Mouse (Mus musculus): ENCODE measurements around the gene Gm10974. TPM values are rescaled to one million over a fixed set of nuclear protein-coding genes. Genes with fewer than 3 reads are reported as not detected.

Gene Gm10974
- total and polyA plus RNA-seq, 3 experiments = not detected

DNA sequence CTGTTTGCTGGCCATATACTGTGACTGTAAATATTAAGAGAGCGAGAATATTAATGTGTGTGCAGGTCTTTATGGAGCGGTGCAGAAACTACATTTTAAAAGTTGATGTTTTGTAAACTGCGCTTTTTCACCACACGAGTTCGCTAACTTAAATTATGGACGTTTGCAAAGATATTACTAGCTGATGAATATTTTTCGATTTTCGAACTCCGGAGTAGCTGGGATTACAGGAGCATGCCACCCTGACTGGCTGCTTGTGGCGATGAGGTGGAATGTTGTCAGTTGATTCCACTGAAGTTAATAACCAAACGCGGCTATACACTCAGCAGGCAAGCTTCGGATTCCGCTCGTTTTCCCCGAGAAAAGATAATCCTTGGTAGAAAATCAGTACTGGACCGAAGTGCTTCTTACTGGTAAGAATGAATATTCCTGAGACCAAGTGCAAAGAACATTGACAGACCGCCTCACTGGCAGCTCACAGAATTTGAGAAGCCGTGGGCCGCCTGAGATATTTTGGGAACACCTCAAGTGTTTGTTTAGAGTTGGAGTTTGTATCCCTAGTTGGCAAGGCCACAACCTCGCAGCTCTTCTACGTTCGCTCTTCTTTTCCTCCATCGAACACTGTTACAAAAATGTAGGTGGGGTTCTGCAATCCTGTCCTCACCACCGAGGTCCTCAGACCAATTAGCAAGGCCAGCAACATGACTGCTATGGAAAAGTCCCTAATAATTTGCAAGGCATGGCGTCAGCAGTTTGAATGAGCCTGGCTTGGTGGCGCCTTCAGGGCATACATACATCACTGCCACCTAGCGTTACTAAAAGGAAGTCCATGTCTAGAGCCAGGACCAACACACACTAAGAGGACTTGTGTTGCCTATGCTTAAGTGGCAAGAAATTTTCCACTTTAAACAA, 23.2 kb downstream of the Gm10974 start:
- peak; percentile 92 for DNase-seq (ENCODE audit: extremely low read depth)
- Histone ChIP-seq H3K9ac (ENCODE audit: insufficient read depth, low read depth) (peak overlapping the region; percentile 87), H3K79me2 (replicated peaks; ENCODE audit: control insufficient read depth, extremely low read depth, insufficient read depth, poor library complexity, severe bottlenecking) (peaks cover 16% of the 10 kb centered on the region), H3K27me3 (replicated peaks) (peaks cover 1% of the 10 kb centered on the region), H3K4me1 (ENCODE audit: control insufficient read depth in 1 of 2, insufficient read depth in 2 of 2) (peaks cover 11 to 34% of the 10 kb centered on the region in 2 experiments), H3K27ac (ENCODE audit: insufficient read depth, low read depth) (peak overlapping the region; percentile 47; the same call in 1 of the 2 replicates), H3K4me2 (ENCODE audit: insufficient read depth, low read depth, poor library complexity, severe bottlenecking) (peak overlapping the region; percentile 80), H3K9me3 (replicated peaks; ENCODE audit: low read length) (no peaks in the 10 kb centered on the region), H3K36me3 (replicated peaks in 1 of 2; ENCODE audit: control insufficient read depth in 1 of 2, insufficient read depth in 1 of 2, low read length in 1 of 2) (no peaks in the 10 kb centered on the region), H3K4me3 (replicated peaks in 1 of 3; ENCODE audit: low read depth in 2 of 3, low read length in 2 of 3, poor library complexity in 1 of 3) (peak overlapping the region; percentile 71 to 77 (median 72))
- dilution Hi-C loops (cut with MboI; ENCODE audit: extremely low pct_ligation_motif_present, extremely low pct_unique_long_range_greater_than_20kb, low sequenced_read_pairs) = no loop called here
- in situ Hi-C loops (cut with MboI; ENCODE audit: low pct_ligation_motif_present, low pct_unique_long_range_greater_than_20kb, low sequenced_read_pairs) = loop anchor here (5.0 kb wide), 1 partner anchor 282 kb away; the partner anchor contains the start of gene Chsy1
- TF ChIP-seq SIN3A (IDR thresholded peaks at IDR 0.05; ENCODE audit: low read length) = peak; percentile 78
- TF ChIP-seq ZKSCAN1 (IDR thresholded peaks at IDR 0.05; ENCODE audit: borderline replicate concordance, low read depth, low read length) = no peak
- peak; percentile 41; the same call in 1 of the 2 replicates for TF ChIP-seq MXI1 (IDR thresholded peaks at IDR 0.05; ENCODE audit: low read depth, low read length)
- TF ChIP-seq POLR2AphosphoS2 (IDR thresholded peaks at IDR 0.05; ENCODE audit: low read depth, low read length) = no peak
- no peak for TF ChIP-seq USF1 (IDR thresholded peaks at IDR 0.05; ENCODE audit: low read depth, low read length)
- TF ChIP-seq TCF12 (IDR thresholded peaks at IDR 0.05; ENCODE audit: low read depth, low read length) = peak; percentile 32; the same call in 1 of the 2 replicates
- peak; percentile 45 to 81; a peak in 2 of 4 replicates for TF ChIP-seq CTCF (conservative IDR thresholded peaks at IDR 0.05 in 1 of 2, IDR thresholded peaks at IDR 0.05 in 1 of 2; ENCODE audit: low read depth in 2 of 2, low read length in 2 of 2)
- TF ChIP-seq ZC3H11A (IDR thresholded peaks at IDR 0.05; ENCODE audit: low read depth, low read length) = no peak
- TF ChIP-seq POLR2A (IDR thresholded peaks at IDR 0.05; ENCODE audit: low read depth, low read length) = peak; percentile 67
- TF ChIP-seq E2F4 (IDR thresholded peaks at IDR 0.05; ENCODE audit: insufficient replicate concordance, low read depth, low read length) = peak; percentile 79; the same call in 1 of the 2 replicates
- TF ChIP-seq UBTF (IDR thresholded peaks at IDR 0.05; ENCODE audit: low read depth, low read length) = no peak
- TF ChIP-seq MAZ (IDR thresholded peaks at IDR 0.05; ENCODE audit: low read depth, low read length) = no peak
- TF ChIP-seq ELF1 (IDR thresholded peaks at IDR 0.05; ENCODE audit: low read depth, low read length) = no peak
- peak; percentile 72 for TF ChIP-seq SMC3 (IDR thresholded peaks at IDR 0.05; ENCODE audit: low read depth, low read length)
- TF ChIP-seq KAT2A (IDR thresholded peaks at IDR 0.05; ENCODE audit: insufficient replicate concordance, low read length) = no peak
- TF ChIP-seq IRF4 (IDR thresholded peaks at IDR 0.05; ENCODE audit: low read depth, low read length) = no peak; the same call in 1 of the 2 replicates
- no peak for TF ChIP-seq USF2 (conservative IDR thresholded peaks at IDR 0.05; ENCODE audit: low read depth, low read length)
- peak; percentile 60; the same call in 1 of the 2 replicates for TF ChIP-seq NELFE (IDR thresholded peaks at IDR 0.05; ENCODE audit: low read depth, low read length)
- TF ChIP-seq MAX (IDR thresholded peaks at IDR 0.05; ENCODE audit: low read length) = peak; percentile 36; the same call in 1 of the 2 replicates
- TF ChIP-seq RAD21 (IDR thresholded peaks at IDR 0.05; ENCODE audit: low read depth, low read length) = peak; percentile 72
- peak; percentile 80 for TF ChIP-seq MAFK (IDR thresholded peaks at IDR 0.05; ENCODE audit: insufficient replicate concordance, low read length)
- TF ChIP-seq MEF2A (IDR thresholded peaks at IDR 0.05; ENCODE audit: borderline replicate concordance, low read depth, low read length) = peak; percentile 45; the same call in 1 of the 2 replicates

Data from CH12.LX (cell line).